Mouse (Mus musculus) thymus, adult 2 months (tissue): ENCODE results near the gene Sumf1. TPM values are rescaled to one million over a fixed set of nuclear protein-coding genes. Genes with fewer than 3 reads are reported as not detected.

ENCODE experiments used
- DNase-seq: peaks from one replicate; pipeline ENCODE4 v3.0.0; 2021
- H3K27ac ChIP-seq: fragments of 200-500 bp; 2 replicates; pipeline ENCODE4 v1.5.1; 2012; ENCODE audit warnings: low read length, control low read depth; ENCODE audit not compliant: control insufficient read depth, insufficient read depth
- H3K27me3 ChIP-seq: fragments of 200-500 bp; 2 replicates; pipeline ENCODE4 v1.6.1; 2012; ENCODE audit warnings: mild to moderate bottlenecking, low read length, moderate library complexity, mixed read lengths; ENCODE audit not compliant: control insufficient read depth, insufficient read depth
- H3K36me3 ChIP-seq: fragments of 200-500 bp; 2 replicates; pipeline ENCODE4 v1.6.1; 2012; ENCODE audit warnings: mild to moderate bottlenecking, low read length, moderate library complexity; ENCODE audit not compliant: control insufficient read depth, insufficient read depth
- H3K4me1 ChIP-seq: fragments of 200-500 bp; replicated peaks from 2 replicates; pipeline ENCODE4 v1.6.1; 2012; ENCODE audit warnings: low read length; ENCODE audit not compliant: control insufficient read depth, insufficient read depth
- H3K4me3 ChIP-seq: fragments of 200-500 bp; 2 replicates; pipeline ENCODE4 v1.5.1; 2012; ENCODE audit warnings: mild to moderate bottlenecking, low read length, control low read depth, moderate library complexity; ENCODE audit not compliant: control insufficient read depth, insufficient read depth
- CTCF ChIP-seq: fragments of 200-500 bp; IDR thresholded peaks from 2 replicates; pipeline ENCODE4 v1.5.1; 2012; ENCODE audit warnings: mild to moderate bottlenecking, control low read depth, low read length, moderate library complexity, borderline replicate concordance; ENCODE audit not compliant: control insufficient read depth, poor library complexity, insufficient read depth; ENCODE audit errors: extremely low read depth
- POLR2A ChIP-seq: fragments of 200-500 bp; IDR thresholded peaks from 2 replicates; pipeline ENCODE4 v1.6.1; 2012; ENCODE audit warnings: mild to moderate bottlenecking, low read length, control low read depth, moderate library complexity; ENCODE audit not compliant: control insufficient read depth, poor library complexity, insufficient read depth; ENCODE audit errors: extremely low read depth
- WGBS: fragments of 180-500 bp; shearing (Covaris S2); methylation state at CpG from one replicate; pipeline ENCODE4 v1.1.7; 2018; 5-methylcytosine and 5-hydroxymethylcytosine counted together
- polyA plus RNA-seq: library from polyadenylated mRNA; depleted of rRNA; stranded (reverse); fragments of >200 nt; gene quantifications from 2 replicates; pipeline ENCODE4 v1.2.3, GENCODE M21; 2012

Gene Sumf1
- polyA plus RNA-seq, 1 experiment, result 17.8 TPM

DNA sequence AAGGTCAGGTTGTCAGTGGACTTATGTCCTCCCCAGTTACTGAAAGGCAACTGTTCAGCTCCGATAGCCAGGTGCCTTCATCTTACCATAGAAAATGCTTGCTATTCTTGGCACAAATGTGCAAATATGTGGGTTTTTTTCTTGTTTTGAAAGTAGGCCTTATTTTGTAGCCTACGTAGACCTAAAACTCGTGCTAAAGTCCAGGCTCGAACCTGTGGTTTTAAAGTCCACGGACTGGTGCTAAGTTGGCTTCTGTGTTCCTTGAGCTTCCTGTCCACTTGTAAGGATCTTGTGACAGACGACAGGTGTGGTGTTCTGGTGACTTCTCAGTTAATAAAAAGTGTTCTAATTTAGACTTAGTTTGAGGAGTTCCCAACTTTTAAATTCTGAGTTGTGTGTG, 42.7 kb upstream of the Sumf1 start:
- Histone ChIP-seq H3K4me1 (peaks cover 13% of the 10 kb centered on the region), H3K27ac (no peak overlapping the region), H3K4me3 (no peak overlapping the region), H3K27me3 (no peaks in the 10 kb centered on the region), H3K36me3 (no peaks in the 10 kb centered on the region)
- TF ChIP-seq CTCF, result no peak
- TF ChIP-seq POLR2A, result no peak
- DNase-seq, result no peak
- WGBS, result 65% methylated on average over 6 of the region's 6 CpGs

DNA sequence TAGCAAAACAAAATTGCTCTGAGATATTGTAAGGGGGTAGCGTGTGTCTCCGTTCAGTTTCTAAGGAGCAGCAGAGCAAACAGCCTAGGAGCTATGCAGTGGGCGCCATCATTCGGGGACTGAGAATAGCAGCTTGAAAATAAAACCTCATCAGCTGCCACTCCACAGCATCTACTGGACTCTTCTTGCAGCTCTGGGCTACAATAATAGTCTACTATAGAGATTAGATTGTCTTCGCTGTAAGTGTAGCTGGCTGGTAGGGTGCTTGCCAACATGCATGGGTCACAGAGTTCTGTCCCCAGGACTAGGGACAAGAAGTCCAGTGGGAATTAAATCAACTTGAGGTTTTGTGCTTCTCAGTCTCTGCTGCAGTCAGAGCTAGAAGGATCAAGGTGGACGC, 42.1 kb upstream of the Sumf1 start:
- H3K27ac ChIP-seq, result no peak overlapping the region
- no peaks in the 10 kb centered on the region for H3K36me3 ChIP-seq
- DNase-seq, result no peak
- TF ChIP-seq CTCF (no peak), POLR2A (no peak)
- H3K4me3 ChIP-seq, result no peak overlapping the region
- H3K4me1 ChIP-seq, result peaks cover 13% of the 10 kb centered on the region
- 96% methylated on average over 6 of the region's 6 CpGs for WGBS
- H3K27me3 ChIP-seq, result no peaks in the 10 kb centered on the region

DNA sequence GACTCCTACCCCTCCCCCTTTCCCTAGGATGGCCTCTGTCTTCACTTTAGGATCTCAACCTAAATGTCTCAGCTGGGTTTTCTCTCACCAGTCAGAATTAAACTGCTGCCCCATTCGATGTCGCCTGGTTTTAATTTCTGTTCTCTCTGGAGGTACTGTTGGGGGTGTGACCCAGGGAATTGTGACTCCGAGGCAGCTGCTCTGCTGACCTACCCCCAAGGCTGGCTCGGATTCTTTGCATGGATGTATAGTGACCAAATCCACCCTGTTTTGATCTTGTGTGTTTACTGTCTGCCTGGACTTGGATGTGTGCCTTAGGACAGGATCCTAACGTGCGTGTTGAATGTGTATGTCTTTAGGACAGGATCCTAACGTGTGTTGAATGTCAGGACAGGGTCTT, 40.8 kb upstream of the Sumf1 start:
- TF ChIP-seq CTCF, result no peak
- TF ChIP-seq POLR2A, result no peak
- Histone ChIP-seq H3K27ac (no peak overlapping the region), H3K4me1 (peaks cover 13% of the 10 kb centered on the region), H3K4me3 (no peak overlapping the region), H3K36me3 (no peaks in the 10 kb centered on the region), H3K27me3 (no peaks in the 10 kb centered on the region)
- no peak for DNase-seq
- 96% methylated on average over 7 of the region's 7 CpGs for WGBS

DNA sequence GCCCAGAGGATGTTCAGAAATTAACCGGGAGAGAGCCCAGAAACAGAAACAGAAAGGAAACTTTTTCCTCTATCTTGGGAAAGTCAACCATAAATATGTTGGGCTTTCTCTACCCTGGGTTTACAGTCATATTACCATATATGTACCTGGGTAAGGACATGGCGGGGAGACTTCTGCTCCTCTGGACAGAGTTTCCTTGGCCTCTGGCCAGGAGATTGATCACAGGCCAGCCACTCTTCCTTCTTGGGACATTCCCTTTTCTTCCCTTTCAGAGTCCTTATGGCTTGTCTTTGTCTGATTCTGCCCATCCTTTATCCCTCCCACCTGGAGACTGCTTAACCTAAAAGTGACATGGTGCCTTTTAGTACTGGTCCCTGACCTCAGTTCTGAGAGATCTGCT, 39.6 kb upstream of the Sumf1 start:
- H3K4me1 ChIP-seq, result peaks cover 13% of the 10 kb centered on the region
- no peak for TF ChIP-seq CTCF
- TF ChIP-seq POLR2A, result no peak
- whole genome bisulfite sequencing, result 96% methylated on average over 2 of the region's 2 CpGs
- H3K27ac ChIP-seq, result no peak overlapping the region
- H3K4me3 ChIP-seq, result no peak overlapping the region
- H3K27me3 ChIP-seq, result no peaks in the 10 kb centered on the region
- DNase-seq, result no peak
- H3K36me3 ChIP-seq, result no peaks in the 10 kb centered on the region

DNA sequence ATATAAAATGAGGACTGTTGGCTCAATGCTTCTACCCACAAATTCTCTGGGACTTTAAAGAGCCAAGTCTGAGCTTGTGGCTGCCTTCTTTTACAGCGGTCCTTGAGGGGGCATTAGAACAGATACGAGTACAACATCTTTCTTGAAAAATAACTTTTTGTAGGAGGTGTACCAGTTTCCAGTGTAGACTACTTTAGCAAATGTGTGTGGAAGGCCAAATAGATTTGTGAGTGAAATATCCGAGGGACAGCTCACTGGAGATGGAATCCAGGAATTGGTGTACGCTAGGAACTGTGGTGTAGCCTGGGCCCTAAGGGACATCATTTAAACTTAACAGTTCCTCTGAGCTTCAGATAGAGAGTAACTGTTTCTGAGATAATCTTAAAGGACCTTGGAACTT, 39.0 kb upstream of the Sumf1 start:
- Histone ChIP-seq H3K36me3 (no peaks in the 10 kb centered on the region), H3K4me3 (no peak overlapping the region), H3K27ac (no peak overlapping the region), H3K4me1 (peaks cover 13% of the 10 kb centered on the region), H3K27me3 (no peaks in the 10 kb centered on the region)
- DNase-seq, result no peak
- WGBS, result 97% methylated on average over 4 of the region's 4 CpGs
- TF ChIP-seq POLR2A, result no peak
- no peak for TF ChIP-seq CTCF

DNA sequence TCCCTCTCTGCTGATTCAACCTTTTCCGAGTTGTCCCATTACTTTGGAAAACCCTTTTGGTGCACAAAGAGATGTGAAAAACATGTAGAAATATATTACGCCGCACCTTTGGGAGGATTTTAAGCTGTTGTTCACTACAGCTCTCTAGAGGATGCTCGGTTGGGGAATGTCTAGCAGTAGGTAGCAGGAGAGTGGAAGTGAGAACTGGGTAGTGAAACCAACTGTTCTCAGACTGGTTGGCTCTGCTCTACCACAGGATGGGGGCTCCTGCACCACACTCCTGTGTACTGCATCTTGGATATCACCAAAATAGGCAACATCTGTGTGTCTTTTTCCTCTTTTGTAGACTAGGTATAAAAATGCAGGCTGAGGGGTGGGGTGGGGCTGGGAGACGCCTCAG, 37.5 kb upstream of the Sumf1 start:
- H3K27ac ChIP-seq, result no peak overlapping the region
- 75% methylated on average over 5 of the region's 5 CpGs for WGBS
- no peak for DNase-seq
- TF ChIP-seq CTCF, result no peak
- TF ChIP-seq POLR2A, result no peak
- no peaks in the 10 kb centered on the region for H3K36me3 ChIP-seq
- no peaks in the 10 kb centered on the region for H3K27me3 ChIP-seq
- no peak overlapping the region for H3K4me3 ChIP-seq
- H3K4me1 ChIP-seq, result peaks cover 10% of the 10 kb centered on the region

DNA sequence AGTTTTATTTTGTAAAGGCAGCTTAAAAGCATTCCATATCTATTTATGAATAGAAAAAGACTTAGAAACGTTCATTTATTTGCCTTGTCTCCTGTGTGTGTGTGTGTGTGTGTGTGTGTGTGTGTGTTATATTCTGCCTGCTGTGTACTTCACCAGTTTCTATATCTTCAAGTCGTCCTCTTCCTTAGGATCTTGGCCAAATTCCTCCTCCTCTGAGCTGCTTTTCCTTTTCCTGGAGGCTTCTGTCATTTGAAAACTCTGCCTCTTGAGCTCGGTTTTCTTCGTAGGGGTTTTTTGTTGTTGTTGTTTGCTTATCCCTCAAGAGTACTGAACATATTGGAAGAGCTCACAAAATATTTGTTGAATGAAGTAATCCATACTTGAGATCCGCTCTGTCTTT, 37.1 kb upstream of the Sumf1 start:
- 77% methylated on average over 5 of the region's 5 CpGs for WGBS
- no peak for DNase-seq
- H3K27me3 ChIP-seq, result no peaks in the 10 kb centered on the region
- no peak overlapping the region for H3K4me3 ChIP-seq
- H3K4me1 ChIP-seq, result peaks cover 10% of the 10 kb centered on the region
- TF ChIP-seq POLR2A (no peak), CTCF (no peak)
- H3K36me3 ChIP-seq, result no peaks in the 10 kb centered on the region
- no peak overlapping the region for H3K27ac ChIP-seq
